Mouse (Mus musculus) retina, adult 2 months (tissue): ENCODE measurements around the gene Gak.
"Not testable (repeated sequence)": the region's sequence is repeated elsewhere in the genome, so short reads cannot be mapped to it uniquely, and the experiment has no call there.

ENCODE experiments used
- DNase-seq: peaks from one replicate; pipeline ENCODE4 v3.0.0-alpha.2; 2012; ENCODE audit warnings: low read depth, low spot score

Gak gene

GRCm38 (mm10) chr5:108655891-108656650, 26.5 kb upstream of the Gak start:
- DNase-seq = no peak

DNA sequence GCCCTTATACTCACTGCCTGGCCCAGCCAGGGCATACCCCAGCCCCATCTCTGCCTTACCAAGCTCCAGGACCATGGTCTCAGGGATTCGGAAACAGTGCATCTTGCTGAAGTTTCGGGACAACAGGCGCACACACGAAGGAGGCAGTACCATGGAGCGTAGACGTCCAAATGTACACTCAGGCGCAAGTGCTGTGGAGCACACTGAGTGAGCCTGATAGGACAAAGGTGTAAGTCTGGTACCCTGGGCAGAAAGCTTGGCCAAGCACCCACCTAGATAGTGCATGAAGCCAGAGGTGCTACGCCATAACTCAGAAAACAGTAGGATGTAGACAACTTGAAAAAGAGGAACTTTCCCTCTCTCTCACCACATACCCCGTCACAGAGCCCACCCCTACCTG, 25.8 kb upstream of the Gak start:
- no peak for DNase-seq

DNA sequence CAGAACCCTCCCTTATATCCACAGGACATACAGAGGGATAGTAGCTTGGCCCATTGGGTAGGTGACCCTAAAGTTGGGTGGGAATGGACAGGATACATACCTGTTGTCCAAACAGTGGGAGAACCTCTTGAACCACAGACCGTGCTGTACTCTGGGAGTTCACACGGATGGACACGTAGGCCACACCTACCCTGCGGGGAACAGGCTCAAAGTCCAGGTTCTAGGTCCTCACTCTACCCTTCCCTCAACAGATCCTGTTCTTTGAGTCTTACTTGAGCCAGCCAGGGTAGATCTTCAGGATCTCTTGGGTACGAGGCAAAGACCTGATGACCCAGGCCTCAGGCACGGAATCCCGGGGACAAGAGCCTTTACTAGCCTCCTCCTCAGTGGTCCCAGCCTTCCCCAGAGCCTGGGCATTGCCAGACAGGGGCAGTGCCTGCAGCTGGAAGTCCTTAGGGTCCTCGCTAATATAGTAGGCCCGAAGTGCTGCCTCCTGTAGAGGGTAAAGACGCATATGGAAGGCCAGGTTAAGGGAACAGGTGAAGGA, 25.0 kb upstream of the Gak start:
- DNase-seq = no peak

DNA sequence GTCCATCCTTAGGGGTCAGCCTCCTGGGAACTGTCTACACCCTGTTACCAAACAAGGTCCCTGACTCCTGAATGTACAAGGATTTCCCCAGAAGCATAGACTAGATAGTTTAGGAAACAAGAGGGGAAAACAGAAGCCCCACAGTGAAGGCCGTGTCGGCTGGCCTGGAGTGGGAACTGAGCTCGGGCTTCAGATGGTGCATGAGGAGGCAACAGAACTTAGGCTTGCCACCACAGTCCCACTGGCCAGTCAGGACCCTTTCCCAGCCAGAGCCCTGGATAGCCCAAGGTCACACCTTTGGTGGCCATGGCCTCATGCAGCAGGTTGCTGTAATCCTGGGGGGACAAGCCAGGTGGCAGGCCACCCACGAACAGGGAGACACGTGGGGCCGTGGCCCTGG, 23.8 kb upstream of the Gak start:
- DNase-seq = no peak

GRCm38 (mm10) chr5:108651823-108652222, 22.3 kb upstream of the Gak start:
- peak; percentile 61 for DNase-seq

GRCm38 (mm10) chr5:108651136-108651720, 21.7 kb upstream of the Gak start:
- no peak for DNase-seq

DNA sequence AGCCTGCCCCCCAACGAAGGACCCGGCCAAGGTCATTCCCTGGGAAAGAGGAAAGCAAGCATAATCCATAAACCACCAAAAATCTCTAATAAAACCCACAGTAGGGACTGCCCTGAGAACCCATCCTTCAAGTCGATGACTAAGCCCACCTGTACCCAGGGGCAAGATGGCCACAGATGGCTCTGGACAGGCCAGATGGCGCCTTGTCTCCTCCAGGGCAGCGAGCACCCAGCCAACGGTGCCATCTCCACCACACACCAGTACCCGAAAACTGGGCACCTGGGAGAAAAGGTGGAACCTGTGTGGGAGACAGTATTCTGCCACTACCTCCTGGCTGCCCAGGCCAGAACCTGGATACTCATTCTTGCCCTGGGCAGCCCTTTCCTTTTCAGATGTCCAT, 20.8 kb upstream of the Gak start:
- DNase-seq = no peak

- DNase-seq = no peak
These were observed 19.5 kb upstream of the Gak start for GRCm38 (mm10) chr5:108648937-108649576.

- no peak for DNase-seq
These were observed 18.4 kb upstream of the Gak start for GRCm38 (mm10) chr5:108647820-108648465.

- no peak for DNase-seq
These were observed 17.8 kb upstream of the Gak start for GRCm38 (mm10) chr5:108647311-108647710.

DNA sequence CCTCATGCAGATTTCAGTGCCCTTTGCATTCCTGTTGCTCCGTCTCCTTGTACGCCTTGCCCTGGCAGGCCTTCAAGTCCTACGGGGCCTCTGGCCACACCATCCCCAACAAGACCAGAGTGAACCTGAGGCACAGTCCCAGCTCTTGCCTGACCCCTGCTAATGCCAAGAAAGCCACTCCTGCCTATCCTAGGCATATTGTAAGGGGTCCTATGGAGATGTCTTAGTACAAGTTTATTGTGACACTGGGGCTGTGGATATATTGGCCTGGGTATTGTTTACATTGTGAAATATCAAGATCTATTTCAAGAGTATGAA, 16.7 kb upstream of the Gak start:
- no peak for DNase-seq

- no peak for DNase-seq
These were observed 16.2 kb upstream of the Gak start for GRCm38 (mm10) chr5:108645651-108646342.

GRCm38 (mm10) chr5:108643674-108644073, 14.1 kb upstream of the Gak start:
- no peak for DNase-seq

GRCm38 (mm10) chr5:108636172-108636571, 6.6 kb upstream of the Gak start:
- no peak for DNase-seq

DNA sequence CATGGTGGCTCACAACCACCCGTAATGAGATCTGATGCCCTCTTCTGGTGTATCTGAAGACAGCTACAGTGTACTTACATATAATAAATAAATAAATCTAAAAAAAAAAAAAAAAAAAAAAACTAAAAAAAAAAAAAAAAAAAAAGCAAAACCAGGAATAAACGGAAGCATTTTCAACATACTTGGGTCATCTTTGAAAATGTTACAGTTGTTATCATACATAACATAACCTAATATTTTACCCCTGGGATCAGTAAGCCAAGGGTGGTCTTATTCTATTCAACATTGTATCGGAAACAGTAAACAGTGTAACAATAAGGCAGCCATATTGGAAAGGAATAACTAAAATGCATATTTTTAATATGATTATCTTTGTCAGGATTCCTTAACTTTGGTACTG, 4.5 kb upstream of the Gak start:
- not testable (repeated sequence) for DNase-seq

DNA sequence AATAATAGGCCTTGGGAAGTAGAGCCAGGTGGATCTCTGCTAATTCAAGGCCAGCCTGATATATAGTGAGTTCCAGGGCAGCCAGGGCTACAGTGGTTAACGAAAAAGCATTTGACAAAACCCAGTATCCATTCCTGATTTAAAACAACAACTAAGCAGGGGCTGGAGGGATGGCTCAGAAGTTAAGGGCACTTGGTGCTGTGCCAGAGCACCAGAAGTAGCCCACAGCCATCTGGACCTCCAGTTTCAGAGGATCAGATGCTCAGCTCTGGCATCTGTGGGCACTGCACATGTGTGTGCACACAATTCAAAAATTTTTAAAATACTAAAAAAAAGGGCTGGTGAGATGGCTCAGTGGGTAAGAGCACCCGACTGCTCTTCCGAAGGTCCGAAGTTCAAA, 4.1 kb upstream of the Gak start:
- no peak for DNase-seq

DNA sequence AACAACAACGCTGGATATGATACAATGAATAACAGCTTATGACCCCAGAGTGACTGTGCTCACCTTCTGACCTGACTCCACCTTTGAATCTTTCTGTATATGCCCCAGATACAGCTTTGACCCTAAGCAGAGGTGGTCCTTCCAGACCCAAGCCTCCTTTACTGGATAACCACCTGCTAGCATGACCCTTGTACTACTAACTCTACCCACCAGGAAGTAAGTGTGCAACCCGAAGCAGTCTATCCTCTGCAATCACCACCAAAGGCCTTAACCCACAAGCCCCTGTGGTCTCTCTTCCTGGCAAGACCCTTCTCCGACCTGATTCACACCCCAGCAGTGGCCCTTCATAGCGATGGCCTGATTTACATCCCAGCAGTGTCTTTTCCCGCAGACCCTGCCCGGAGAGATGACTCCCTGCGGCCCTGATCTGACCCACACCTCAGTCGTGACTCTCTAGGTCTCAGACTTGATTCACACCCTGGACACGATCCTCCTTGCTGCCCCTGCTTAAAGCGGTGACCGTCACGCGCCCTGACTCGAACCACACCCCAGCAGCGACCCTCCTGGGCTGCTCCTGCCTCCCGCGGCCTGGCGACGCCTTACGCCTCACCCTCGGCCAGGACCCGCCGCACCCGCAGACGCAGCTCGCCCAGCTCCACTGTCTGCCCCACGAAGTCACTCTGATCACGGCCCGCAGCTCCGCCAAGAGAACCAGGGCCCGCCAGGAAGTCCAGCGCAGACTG, 493 bp downstream of the Gak start:
- no peak for DNase-seq

DNA sequence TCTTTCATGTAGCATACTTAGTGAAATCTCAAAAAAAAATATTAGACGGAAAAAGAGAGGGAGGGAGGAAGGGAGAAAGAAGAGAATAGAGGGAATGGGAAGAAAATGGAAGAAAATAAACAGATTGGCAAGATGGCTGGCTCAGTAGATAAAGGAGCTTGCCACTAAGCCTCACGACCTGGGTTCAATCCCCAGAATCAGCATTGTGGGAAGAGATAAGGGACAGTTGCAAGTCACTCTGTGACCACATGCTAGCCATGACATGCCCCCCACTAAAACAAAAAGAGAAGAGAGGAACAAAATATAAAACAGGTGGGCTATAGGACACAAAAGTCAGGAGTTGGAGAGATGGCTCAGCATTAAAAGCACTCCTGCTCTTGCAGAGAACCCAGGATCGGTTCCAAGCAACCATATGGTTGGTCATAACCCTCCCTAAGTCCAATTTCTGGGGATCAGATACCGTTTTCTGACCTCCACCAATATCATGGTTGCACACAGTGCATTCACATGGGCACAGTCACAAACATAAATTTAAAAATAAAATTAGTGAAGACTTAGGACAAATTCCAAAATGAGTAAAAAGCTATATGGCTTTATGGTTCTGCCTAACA, 3.4 kb downstream of the Gak start:
- DNase-seq = no peak

GRCm38 (mm10) chr5:108621870-108622269, 7.7 kb downstream of the Gak start:
- no peak for DNase-seq

DNA sequence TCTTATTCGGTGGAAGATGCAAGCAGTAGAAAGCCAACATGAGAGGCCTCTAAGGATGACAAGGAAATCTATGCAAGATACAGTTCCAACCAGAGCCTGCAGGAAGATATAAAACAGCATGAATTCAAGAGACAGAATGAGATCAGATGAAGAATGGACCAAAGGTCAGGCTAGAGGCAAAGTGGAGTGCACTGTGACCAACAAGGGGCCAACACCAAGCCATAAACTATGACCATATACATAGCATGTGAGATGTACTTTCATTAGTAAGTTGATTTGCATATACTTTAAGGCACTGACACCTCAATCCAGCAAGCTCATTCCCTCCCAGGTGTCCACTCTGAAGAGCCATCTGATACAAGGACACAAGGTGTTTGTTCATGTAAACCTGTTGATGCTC, 19.1 kb downstream of the Gak start:
- no peak for DNase-seq

GRCm38 (mm10) chr5:108602537-108602936, 27.0 kb downstream of the Gak start:
- DNase-seq = no peak
